Mouse (Mus musculus) heart, adult 11 months (tissue): ENCODE results near the gene Tgm7.
"Not testable (repeated sequence)": the region's sequence is repeated elsewhere in the genome, so short reads cannot be mapped to it uniquely, and the experiment has no call there.

Experiments
- DNase-seq: peaks from one replicate; pipeline ENCODE4 v3.0.0; 2022

The Tgm7 gene

GRCm38 (mm10) chr2:121109695-121110094 is at the start of gene Tgm7:
TSS of gene Tgm7 (minus strand) at chr2:121109795.
- DNase-seq = no peak

- DNase-seq = peak; percentile 21
These were observed 43.5 kb upstream of the Tgm7 start for GRCm38 (mm10) chr2:121153100-121153499.

- DNase-seq = no peak
These were observed 40.1 kb upstream of the Tgm7 start for GRCm38 (mm10) chr2:121149679-121150078.

- DNase-seq = peak; percentile 68
These were observed 32.8 kb upstream of the Tgm7 start for GRCm38 (mm10) chr2:121142415-121142814.

GRCm38 (mm10) chr2:121141216-121142035 is 31.8 kb upstream of the Tgm7 start:
- peak; percentile 59 for DNase-seq

- DNase-seq = peak; percentile 100
These were observed 30.7 kb upstream of the Tgm7 start, which contains the start of the genes Adal and Lcmt2 for GRCm38 (mm10) chr2:121140018-121140882. TSS of gene Adal (plus strand) at chr2:121140428. TSS of gene Lcmt2 (minus strand) at chr2:121140653.

GRCm38 (mm10) chr2:121139266-121140017 is 29.8 kb upstream of the Tgm7 start:
- DNase-seq = peak; percentile 96

GRCm38 (mm10) chr2:121137371-121137770 is 27.8 kb upstream of the Tgm7 start:
- DNase-seq = peak; percentile 44

GRCm38 (mm10) chr2:121132822-121133221 is 23.2 kb upstream of the Tgm7 start:
- peak; percentile 35 for DNase-seq

- peak; percentile 11 for DNase-seq
These were observed 19.4 kb upstream of the Tgm7 start for GRCm38 (mm10) chr2:121128865-121129620.

- DNase-seq = no peak
These were observed 17.9 kb upstream of the Tgm7 start for GRCm38 (mm10) chr2:121127536-121127935.

GRCm38 (mm10) chr2:121126302-121126701 is 16.7 kb upstream of the Tgm7 start:
- not testable (repeated sequence) for DNase-seq

GRCm38 (mm10) chr2:121119260-121119659 is 9.7 kb upstream of the Tgm7 start:
- peak; percentile 61 for DNase-seq

- no peak for DNase-seq
These were observed 5.8 kb upstream of the Tgm7 start for GRCm38 (mm10) chr2:121115418-121115817.

GRCm38 (mm10) chr2:121105940-121106339 is 3.7 kb downstream of the Tgm7 start:
- DNase-seq = peak; percentile 11

GRCm38 (mm10) chr2:121102051-121102450 is 7.5 kb downstream of the Tgm7 start:
- peak; percentile 78 for DNase-seq

- no peak for DNase-seq
These were observed 19.8 kb downstream of the Tgm7 start for GRCm38 (mm10) chr2:121089751-121090150.

GRCm38 (mm10) chr2:121088507-121088906 is 21.1 kb downstream of the Tgm7 start:
- DNase-seq = peak; percentile 39

- DNase-seq = peak; percentile 72
These were observed 24.0 kb downstream of the Tgm7 start, which contains the start of gene Tgm5 for GRCm38 (mm10) chr2:121085480-121086185. TSS of gene Tgm5 (minus strand) at chr2:121085841.

GRCm38 (mm10) chr2:121082626-121083025 is 27.0 kb downstream of the Tgm7 start:
- DNase-seq = peak; percentile 16

GRCm38 (mm10) chr2:121074747-121075146 is 34.8 kb downstream of the Tgm7 start:
- DNase-seq = peak; percentile 29
